Comparison of ENCODE assay signal across 8 mouse cellular contexts in genomic region chr11:120642939-120643600, GRCm38 (mm10). TPM values are rescaled to one million over a fixed set of nuclear protein-coding genes. Genes with fewer than 3 reads are reported as not detected.
DNase-seq lines count a peak whose midpoint lies in the region; ATAC-seq and TF ChIP-seq lines count a peak whose summit lies in the region.

No protein-coding gene starts in this region.

- no peaks in the 10 kb centered on the region for H3K9me3 ChIP-seq in embryonic facial prominence, embryonic 15.5 days (replicated peaks)
- H3K9me3 ChIP-seq in limb, embryonic 10.5 days (replicated peaks): no peaks in the 10 kb centered on the region
- no peaks in the 10 kb centered on the region for H3K9me3 ChIP-seq in neural tube, embryonic 14.5 days (ENCODE audit: control insufficient read depth, low read length)

- ATAC-seq in embryonic facial prominence, embryonic 15.5 days (ENCODE audit: insufficient number of reproducible peaks, low FRiP score, low TSS enrichment, low read depth): peak; percentile 20
- peak; percentile 52 for ATAC-seq in neural tube, embryonic 14.5 days (ENCODE audit: low read depth)

- H3K9ac ChIP-seq in heart, adult 2 months (ENCODE audit: low read depth, low read length): peak overlapping the region; percentile 7
- peak overlapping the region; percentile 63 for H3K9ac ChIP-seq in embryonic facial prominence, embryonic 15.5 days
- H3K9ac ChIP-seq in neural tube, embryonic 14.5 days (replicated peaks; ENCODE audit: low read depth, low read length): peak overlapping the region; percentile 74

- TF ChIP-seq EP300 in heart, adult 2 months (IDR thresholded peaks at IDR 0.05; ENCODE audit: insufficient read depth, low read depth, low read length): no peak

- H3K79me2 ChIP-seq in heart, adult 2 months (replicated peaks; ENCODE audit: control insufficient read depth, insufficient read depth, low read length): no peaks in the 10 kb centered on the region

- no peak for TF ChIP-seq CTCF in heart, adult 2 months (IDR thresholded peaks at IDR 0.05)

- no peaks in the 10 kb centered on the region for H3K27me3 ChIP-seq in heart, adult 2 months (ENCODE audit: control insufficient read depth, insufficient read depth, low read length)
- peaks cover 9% of the 10 kb centered on the region for H3K27me3 ChIP-seq in embryonic facial prominence, embryonic 15.5 days
- H3K27me3 ChIP-seq in limb, embryonic 10.5 days (ENCODE audit: low read depth, poor library complexity, severe bottlenecking): peaks cover 16% of the 10 kb centered on the region
- no peaks in the 10 kb centered on the region for H3K27me3 ChIP-seq in neural tube, embryonic 14.5 days (ENCODE audit: control insufficient read depth, insufficient read depth, low read length)

- no peak overlapping the region for H3K27ac ChIP-seq in heart, adult 2 months
- peak overlapping the region; percentile 74 for H3K27ac ChIP-seq in embryonic facial prominence, embryonic 15.5 days (replicated peaks)
- H3K27ac ChIP-seq in limb, embryonic 10.5 days: peak overlapping the region; percentile 82
- H3K27ac ChIP-seq in neural tube, embryonic 14.5 days (ENCODE audit: low read depth, low read length): peak overlapping the region; percentile 30; the same call in 1 of the 2 replicates

- no peak for TF ChIP-seq POLR2A in heart, adult 2 months (IDR thresholded peaks at IDR 0.05; ENCODE audit: insufficient read depth, low read depth, low read length)

- intact Hi-C loops in heart, adult 2 months (cut with DNase I): no loop called here

- H3K4me2 ChIP-seq in embryonic facial prominence, embryonic 15.5 days (replicated peaks): peak overlapping the region; percentile 96
- peak overlapping the region; percentile 94 for H3K4me2 ChIP-seq in neural tube, embryonic 14.5 days (ENCODE audit: low read depth, low read length)

- no peak for DNase-seq in heart, adult 2 months
- no peak for DNase-seq in heart, adult 18-20 months
- peak; percentile 32 for DNase-seq in 3T3-L1 (ENCODE audit: low read depth, low spot score)
- DNase-seq in limb, embryonic 10.5 days (ENCODE audit: low spot score): no peak
- no peak for DNase-seq in natural killer cell, adult 2 months (ENCODE audit: low spot score in 2 of 2)
- DNase-seq in right cerebral cortex, postnatal 25 days: no peak

- peak overlapping the region; percentile 59 for H3K4me3 ChIP-seq in heart, adult 2 months
- peak overlapping the region; percentile 55 for H3K4me3 ChIP-seq in embryonic facial prominence, embryonic 15.5 days (replicated peaks)
- peak overlapping the region; percentile 59 for H3K4me3 ChIP-seq in limb, embryonic 10.5 days
- peak overlapping the region; percentile 39 for H3K4me3 ChIP-seq in neural tube, embryonic 14.5 days (ENCODE audit: low read depth, low read length)

- peaks cover 2% of the 10 kb centered on the region; the same call in 1 of the 2 replicates for H3K4me1 ChIP-seq in heart, adult 2 months (ENCODE audit: control insufficient read depth, insufficient read depth, low read length)
- peaks cover 26% of the 10 kb centered on the region for H3K4me1 ChIP-seq in embryonic facial prominence, embryonic 15.5 days
- peaks cover 45% of the 10 kb centered on the region for H3K4me1 ChIP-seq in limb, embryonic 10.5 days
- peaks cover 14% of the 10 kb centered on the region; the same call in 1 of the 2 replicates for H3K4me1 ChIP-seq in neural tube, embryonic 14.5 days (ENCODE audit: control insufficient read depth, insufficient read depth, low read length)

- WGBS in heart, adult 2 months: 1% methylated on average over 18 of the region's 18 CpGs
- 2% methylated on average over 18 of the region's 18 CpGs for WGBS in embryonic facial prominence, embryonic 15.5 days
- under 1% methylated on average over 18 of the region's 18 CpGs for WGBS in limb, embryonic 10.5 days
- WGBS in neural tube, embryonic 14.5 days: under 1% methylated on average over 18 of the region's 18 CpGs

- no peaks in the 10 kb centered on the region for H3K36me3 ChIP-seq in heart, adult 2 months (ENCODE audit: control insufficient read depth, insufficient read depth, low read length)
- H3K36me3 ChIP-seq in embryonic facial prominence, embryonic 15.5 days: no peaks in the 10 kb centered on the region
- no peaks in the 10 kb centered on the region for H3K36me3 ChIP-seq in limb, embryonic 10.5 days
- no peaks in the 10 kb centered on the region for H3K36me3 ChIP-seq in neural tube, embryonic 14.5 days (ENCODE audit: control insufficient read depth, insufficient read depth, low read length)

RNA-seq across cellular contexts. Expression of gene Pycr1, which starts 0.5 kb away (rescaled TPM):
- 1 to 10 TPM in 1 of 2 experiments, under 1 TPM in 1; 0.81 to 1.2 TPM for total RNA-seq in heart, adult 2 months (2021)
- 3.9 and 4.9 TPM in 2 replicates for polyA plus RNA-seq in heart, adult 2 months (2012; rRNA removed)
- total RNA-seq in heart, adult 18-20 months (2021): 1 to 10 TPM; 1.1 to 1.3 TPM
- polyA plus RNA-seq in embryonic facial prominence, embryonic 15.5 days (2015; fragmentation: Nextera tagmentation; extraction: Ambion mirVana): 53.8 and 54.5 TPM in 2 replicates
- 40.6 TPM in 2 replicates for polyA plus RNA-seq in limb, embryonic 10.5 days (2016; fragmentation: Nextera tagmentation; extraction: Ambion mirVana)
- 15.3 and 24.9 TPM in 2 replicates for polyA plus RNA-seq in neural tube, embryonic 14.5 days (2014; fragmentation: Nextera tagmentation; extraction: Ambion mirVana)

RNA-seq across cellular contexts. Expression of gene Myadml2, which starts 4.9 kb away (rescaled TPM):
- total RNA-seq in heart, adult 2 months (2021): 10 to 100 TPM; 77.6 to 87.3 TPM
- polyA plus RNA-seq in heart, adult 2 months (2012; rRNA removed): 55.1 and 68.3 TPM in 2 replicates
- 10 to 100 TPM; 77.0 to 81.2 TPM for total RNA-seq in heart, adult 18-20 months (2021)
- polyA plus RNA-seq in embryonic facial prominence, embryonic 15.5 days (2015; fragmentation: Nextera tagmentation; extraction: Ambion mirVana): 1.0 and 1.6 TPM in 2 replicates
- not detected in 2 replicates for polyA plus RNA-seq in limb, embryonic 10.5 days (2016; fragmentation: Nextera tagmentation; extraction: Ambion mirVana)
- polyA plus RNA-seq in neural tube, embryonic 14.5 days (2014; fragmentation: Nextera tagmentation; extraction: Ambion mirVana): 2.3 and 2.5 TPM in 2 replicates

RNA-seq across cellular contexts. Expression of gene Mafg, which starts 9.7 kb away (rescaled TPM):
- total RNA-seq in heart, adult 2 months (2021): 10 to 100 TPM; 35.7 to 45.2 TPM
- polyA plus RNA-seq in heart, adult 2 months (2012; rRNA removed): 32.8 and 37.2 TPM in 2 replicates
- 10 to 100 TPM; 33.7 to 35.7 TPM for total RNA-seq in heart, adult 18-20 months (2021)
- polyA plus RNA-seq in embryonic facial prominence, embryonic 15.5 days (2015; fragmentation: Nextera tagmentation; extraction: Ambion mirVana): 36.4 and 38.7 TPM in 2 replicates
- polyA plus RNA-seq in limb, embryonic 10.5 days (2016; fragmentation: Nextera tagmentation; extraction: Ambion mirVana): 25.9 and 28.1 TPM in 2 replicates
- 30.5 and 36.8 TPM in 2 replicates for polyA plus RNA-seq in neural tube, embryonic 14.5 days (2014; fragmentation: Nextera tagmentation; extraction: Ambion mirVana)

RNA-seq across cellular contexts. Expression of gene Notum, which starts 17.9 kb away (rescaled TPM):
- under 1 TPM in 1 of 2 experiments, not detected in 1; 0.23 TPM for total RNA-seq in heart, adult 2 months (2021)
- 0.18 and 0.35 TPM in 2 replicates for polyA plus RNA-seq in heart, adult 2 months (2012; rRNA removed)
- total RNA-seq in heart, adult 18-20 months (2021): under 1 TPM in 1 of 2 experiments, not detected in 1; 0.33 TPM
- 6.2 and 7.4 TPM in 2 replicates for polyA plus RNA-seq in embryonic facial prominence, embryonic 15.5 days (2015; fragmentation: Nextera tagmentation; extraction: Ambion mirVana)
- 9.1 and 10.1 TPM in 2 replicates for polyA plus RNA-seq in limb, embryonic 10.5 days (2016; fragmentation: Nextera tagmentation; extraction: Ambion mirVana)
- 1.3 and 6.2 TPM in 2 replicates for polyA plus RNA-seq in neural tube, embryonic 14.5 days (2014; fragmentation: Nextera tagmentation; extraction: Ambion mirVana)

RNA-seq across cellular contexts. Expression of gene Sirt7, which starts 18.0 kb away (rescaled TPM):
- total RNA-seq in heart, adult 2 months (2021): 1 to 10 TPM; 7.0 to 7.4 TPM
- polyA plus RNA-seq in heart, adult 2 months (2012; rRNA removed): 23.7 and 25.9 TPM in 2 replicates
- total RNA-seq in heart, adult 18-20 months (2021): 1 to 10 TPM; 6.9 to 8.9 TPM
- 34.7 and 35.0 TPM in 2 replicates for polyA plus RNA-seq in embryonic facial prominence, embryonic 15.5 days (2015; fragmentation: Nextera tagmentation; extraction: Ambion mirVana)
- polyA plus RNA-seq in limb, embryonic 10.5 days (2016; fragmentation: Nextera tagmentation; extraction: Ambion mirVana): 27.2 and 28.8 TPM in 2 replicates
- polyA plus RNA-seq in neural tube, embryonic 14.5 days (2014; fragmentation: Nextera tagmentation; extraction: Ambion mirVana): 42.8 and 48.2 TPM in 2 replicates

Comparison
In these comparisons a context has a peak if more than half of its experiments do, and no peak if none do; other contexts are left out.
1. H3K9ac ChIP-seq: peak in every context shown above with its lines; median percentile 74 in neural tube, embryonic 14.5 days; 63 in embryonic facial prominence, embryonic 15.5 days; 7 in heart, adult 2 months.
2. RNA of gene Myadml2, which starts 4.9 kb away (polyA plus RNA-seq): 55.1 to 68.3 TPM in heart, adult 2 months; 2.3 to 2.5 TPM in neural tube, embryonic 14.5 days, 1.0 to 1.6 TPM in embryonic facial prominence, embryonic 15.5 days and not detected in limb, embryonic 10.5 days; every median in the first group is over 10 times any median in the second.
3. Peak in every context shown above with its lines, with median percentiles within 50 percentile points of each other: H3K4me3 ChIP-seq.